Mouse (Mus musculus): Measurements from ENCODE around the gene Adora3. TPM values are rescaled to one million over a fixed set of nuclear protein-coding genes. Genes with fewer than 3 reads are reported as not detected.

Adora3 gene
- total and polyA plus RNA-seq, 2 experiments from 2014 or later, result 0.14 TPM; not detected in 1

GRCm38 (mm10) chr3:105864123-105864522 lies 6.5 kb upstream of the Adora3 start:
- 57% methylated on average over 1 of the region's 1 CpGs for WGBS
- H3K4me1 ChIP-seq (ENCODE audit: control insufficient read depth, insufficient read depth), result peaks cover 14% of the 10 kb centered on the region; the same call in 1 of the 2 replicates
- no peak for DNase-seq (ENCODE audit: low spot score)
- H3K4me2 ChIP-seq (ENCODE audit: low read depth, low read length), result no peak overlapping the region
- no peaks in the 10 kb centered on the region for H3K9me3 ChIP-seq (replicated peaks; ENCODE audit: control insufficient read depth, low read length)
- no peak overlapping the region for H3K27ac ChIP-seq (ENCODE audit: low read depth)
- H3K36me3 ChIP-seq (replicated peaks; ENCODE audit: control insufficient read depth, insufficient read depth, low read length), result no peaks in the 10 kb centered on the region
- ATAC-seq (ENCODE audit: insufficient read depth, low read depth), result no peak
- no peak for TF ChIP-seq EP300 (IDR thresholded peaks at IDR 0.05; ENCODE audit: low read depth)
- no peak for TF ChIP-seq CTCF (IDR thresholded peaks at IDR 0.05; ENCODE audit: low read depth)
- no peak overlapping the region for H3K4me3 ChIP-seq (ENCODE audit: low read depth, low read length)
- H3K27me3 ChIP-seq (ENCODE audit: control insufficient read depth, insufficient read depth, low read length), result no peaks in the 10 kb centered on the region
- no peak overlapping the region for H3K9ac ChIP-seq (replicated peaks; ENCODE audit: low read depth, low read length)

GRCm38 (mm10) chr3:105865122-105865521 lies 5.5 kb upstream of the Adora3 start:
- ATAC-seq (ENCODE audit: insufficient read depth, low read depth) (no peak), DNase-seq (ENCODE audit: low spot score) (no peak)
- 49% methylated on average over 9 of the region's 9 CpGs for WGBS
- no peak overlapping the region for H3K9ac ChIP-seq (replicated peaks; ENCODE audit: low read depth, low read length)
- no peaks in the 10 kb centered on the region for H3K9me3 ChIP-seq (replicated peaks; ENCODE audit: control insufficient read depth, low read length)
- H3K27me3 ChIP-seq (ENCODE audit: control insufficient read depth, insufficient read depth, low read length), result no peaks in the 10 kb centered on the region
- H3K36me3 ChIP-seq (replicated peaks; ENCODE audit: control insufficient read depth, insufficient read depth, low read length), result no peaks in the 10 kb centered on the region
- H3K4me1 ChIP-seq (ENCODE audit: control insufficient read depth, insufficient read depth), result peaks cover 14% of the 10 kb centered on the region; the same call in 1 of the 2 replicates
- no peak overlapping the region for H3K4me3 ChIP-seq (ENCODE audit: low read depth, low read length)
- H3K4me2 ChIP-seq (ENCODE audit: low read depth, low read length), result no peak overlapping the region
- no peak overlapping the region for H3K27ac ChIP-seq (ENCODE audit: low read depth)
- TF ChIP-seq EP300 (IDR thresholded peaks at IDR 0.05; ENCODE audit: low read depth) (no peak), CTCF (IDR thresholded peaks at IDR 0.05; ENCODE audit: low read depth) (no peak)

- TF ChIP-seq EP300 (IDR thresholded peaks at IDR 0.05; ENCODE audit: low read depth), result no peak
- TF ChIP-seq CTCF (IDR thresholded peaks at IDR 0.05; ENCODE audit: low read depth), result no peak
- Histone ChIP-seq H3K27ac (ENCODE audit: low read depth) (no peak overlapping the region), H3K36me3 (replicated peaks; ENCODE audit: control insufficient read depth, insufficient read depth, low read length) (no peaks in the 10 kb centered on the region), H3K9me3 (replicated peaks; ENCODE audit: control insufficient read depth, low read length) (no peaks in the 10 kb centered on the region), H3K4me1 (ENCODE audit: control insufficient read depth, insufficient read depth) (peaks cover 24% of the 10 kb centered on the region; the same call in 1 of the 2 replicates), H3K4me2 (ENCODE audit: low read depth, low read length) (no peak overlapping the region), H3K4me3 (ENCODE audit: low read depth, low read length) (no peak overlapping the region), H3K27me3 (ENCODE audit: control insufficient read depth, insufficient read depth, low read length) (no peaks in the 10 kb centered on the region), H3K9ac (replicated peaks; ENCODE audit: low read depth, low read length) (no peak overlapping the region)
- ATAC-seq (ENCODE audit: insufficient read depth, low read depth), result no peak
- DNase-seq (ENCODE audit: low spot score), result no peak
- WGBS, result 9% methylated on average over 2 of the region's 2 CpGs
Measured at GRCm38 (mm10) chr3:105868135-105868534, 2.5 kb upstream of the Adora3 start.

- Histone ChIP-seq H3K4me3 (ENCODE audit: low read depth, low read length) (no peak overlapping the region), H3K27ac (ENCODE audit: low read depth) (peak overlapping the region; percentile 41; the same call in 1 of the 2 replicates), H3K9ac (replicated peaks; ENCODE audit: low read depth, low read length) (no peak overlapping the region), H3K9me3 (replicated peaks; ENCODE audit: control insufficient read depth, low read length) (no peaks in the 10 kb centered on the region), H3K4me1 (ENCODE audit: control insufficient read depth, insufficient read depth) (peaks cover 27% of the 10 kb centered on the region), H3K27me3 (ENCODE audit: control insufficient read depth, insufficient read depth, low read length) (no peaks in the 10 kb centered on the region), H3K36me3 (replicated peaks; ENCODE audit: control insufficient read depth, insufficient read depth, low read length) (no peaks in the 10 kb centered on the region), H3K4me2 (ENCODE audit: low read depth, low read length) (peak overlapping the region; percentile 38)
- ATAC-seq (ENCODE audit: insufficient read depth, low read depth) (no peak), DNase-seq (ENCODE audit: low spot score) (no peak)
- TF ChIP-seq EP300 (IDR thresholded peaks at IDR 0.05; ENCODE audit: low read depth), result no peak
- TF ChIP-seq CTCF (IDR thresholded peaks at IDR 0.05; ENCODE audit: low read depth), result no peak
- 21% methylated on average over 6 of the region's 6 CpGs for WGBS
Measured at GRCm38 (mm10) chr3:105872034-105872433, 1.4 kb downstream of the Adora3 start.

- DNase-seq (ENCODE audit: low spot score) (no peak), ATAC-seq (ENCODE audit: insufficient read depth, low read depth) (no peak)
- H3K9ac ChIP-seq (replicated peaks; ENCODE audit: low read depth, low read length), result no peak overlapping the region
- no peaks in the 10 kb centered on the region for H3K36me3 ChIP-seq (replicated peaks; ENCODE audit: control insufficient read depth, insufficient read depth, low read length)
- H3K27me3 ChIP-seq (ENCODE audit: control insufficient read depth, insufficient read depth, low read length), result no peaks in the 10 kb centered on the region
- H3K27ac ChIP-seq (ENCODE audit: low read depth), result peak overlapping the region; percentile 41; the same call in 1 of the 2 replicates
- no peaks in the 10 kb centered on the region for H3K9me3 ChIP-seq (replicated peaks; ENCODE audit: control insufficient read depth, low read length)
- 17% methylated on average over 3 of the region's 3 CpGs for WGBS
- no peak overlapping the region for H3K4me3 ChIP-seq (ENCODE audit: low read depth, low read length)
- peaks cover 27% of the 10 kb centered on the region for H3K4me1 ChIP-seq (ENCODE audit: control insufficient read depth, insufficient read depth)
- TF ChIP-seq CTCF (IDR thresholded peaks at IDR 0.05; ENCODE audit: low read depth) (no peak), EP300 (IDR thresholded peaks at IDR 0.05; ENCODE audit: low read depth) (no peak)
- H3K4me2 ChIP-seq (ENCODE audit: low read depth, low read length), result no peak overlapping the region
Measured at GRCm38 (mm10) chr3:105872579-105872978, 1.9 kb downstream of the Adora3 start.
